In the genomic region with DNA sequence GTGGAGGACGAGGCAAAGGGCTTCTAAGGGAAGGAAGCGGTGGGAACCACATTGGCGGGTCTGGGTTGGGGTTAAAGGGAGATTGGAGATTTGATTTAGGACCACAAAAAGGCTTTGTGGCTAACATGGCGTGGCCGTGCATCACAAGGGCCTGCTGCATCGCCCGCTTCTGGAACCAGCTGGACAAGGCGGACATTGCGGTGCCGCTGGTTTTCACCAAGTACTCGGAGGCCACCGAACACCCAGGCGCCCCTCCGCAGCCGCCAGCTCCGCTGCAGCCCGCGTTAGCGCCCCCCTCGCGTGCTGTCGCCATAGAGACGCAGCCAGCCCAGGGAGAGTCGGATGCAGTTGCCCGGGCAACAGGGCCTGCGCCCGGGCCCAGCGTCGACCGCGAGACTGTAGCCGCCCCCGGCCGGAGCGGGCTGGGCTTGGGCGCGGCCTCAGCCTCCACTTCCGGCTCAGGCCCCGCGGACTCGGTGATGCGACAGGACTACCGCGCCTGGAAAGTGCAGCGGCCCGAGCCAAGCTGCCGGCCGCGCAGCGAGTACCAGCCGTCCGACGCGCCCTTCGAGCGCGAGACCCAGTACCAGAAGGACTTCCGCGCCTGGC, we compare ENCODE assay signal across 7 mouse cellular contexts. TPM values are rescaled to one million over a fixed set of nuclear protein-coding genes. Genes with fewer than 3 reads are reported as not detected.
DNase-seq lines count a peak whose midpoint lies in the region; ATAC-seq lines count a peak whose summit lies in the region.

No protein-coding gene starts in this region.

- WGBS in hindbrain, embryonic 11.5 days, result under 1% methylated on average over 59 of the region's 59 CpGs

- H3K9ac ChIP-seq in hindbrain, embryonic 11.5 days (ENCODE audit: low read depth, low read length), result peak overlapping the region; percentile 68

- H3K4me1 ChIP-seq in hindbrain, embryonic 11.5 days (replicated peaks; ENCODE audit: control insufficient read depth, insufficient read depth, low read length), result peaks cover 7% of the 10 kb centered on the region

- H3K27me3 ChIP-seq in hindbrain, embryonic 11.5 days (ENCODE audit: control insufficient read depth, insufficient read depth, low read length), result 0 out of 2 replicates have a peak, but pooled peaks cover 2% of the 10 kb centered on the region

- peak overlapping the region; percentile 97 for H3K4me2 ChIP-seq in hindbrain, embryonic 11.5 days (replicated peaks; ENCODE audit: low read depth, low read length)

- DNase-seq in T-cell, adult 2 months (ENCODE audit: low spot score), result peak; percentile 4
- peak; percentile 70 for DNase-seq in cerebellum, adult 8-10 months
- peak; percentile 66 to 87 for DNase-seq in frontal cortex, adult 2 months (ENCODE audit: extremely low spot score in 1 of 2, low spot score in 1 of 2)
- peak; percentile 94 for DNase-seq in hindbrain, embryonic 11.5 days (ENCODE audit: low spot score)
- peak; percentile 80 to 88 for DNase-seq in layer of hippocampus, postnatal 14 days (ENCODE audit: low spot score in 2 of 2)
- peak; percentile 74 for DNase-seq in lung, postnatal 10 days
- peak; percentile 84 for DNase-seq in right cerebral cortex, postnatal 14 days

- no peaks in the 10 kb centered on the region for H3K9me3 ChIP-seq in hindbrain, embryonic 11.5 days (ENCODE audit: control insufficient read depth, low read length)

- peak overlapping the region; percentile 86 for H3K27ac ChIP-seq in hindbrain, embryonic 11.5 days (ENCODE audit: low read depth, low read length)

- ATAC-seq in hindbrain, embryonic 11.5 days (ENCODE audit: low FRiP score), result peak; percentile 92

- no peaks in the 10 kb centered on the region for H3K36me3 ChIP-seq in hindbrain, embryonic 11.5 days (ENCODE audit: control insufficient read depth, insufficient read depth, low read length)

- peak overlapping the region; percentile 83 for H3K4me3 ChIP-seq in hindbrain, embryonic 11.5 days (ENCODE audit: low read depth, low read length)

RNA-seq across cellular contexts. Expression of a gene that starts 0.8 kb away (rescaled TPM):
- polyA plus RNA-seq in frontal cortex, adult 2 months (2012; rRNA removed), result 69.4 and 77.7 TPM in 2 replicates
- 49.6 and 51.8 TPM in 2 replicates for polyA plus RNA-seq in hindbrain, embryonic 11.5 days (2014; fragmentation: Nextera tagmentation; extraction: Ambion mirVana)
- total RNA-seq in layer of hippocampus, postnatal 14 days (2021), result 100 to 1,000 TPM; 125 to 131 TPM

RNA-seq across cellular contexts. Expression of a gene that starts 29.6 kb away (rescaled TPM):
- 0.04 TPM in 1 of 2 replicates, not detected in the other for polyA plus RNA-seq in frontal cortex, adult 2 months (2012; rRNA removed)
- 11.1 and 14.5 TPM in 2 replicates for polyA plus RNA-seq in hindbrain, embryonic 11.5 days (2014; fragmentation: Nextera tagmentation; extraction: Ambion mirVana)
- total RNA-seq in layer of hippocampus, postnatal 14 days (2021), result not detected

Comparison
In these comparisons a context has a peak if more than half of its experiments do, and no peak if none do; other contexts are left out.
1. Peak in every context shown above with its lines: DNase-seq, ATAC-seq, H3K4me3 ChIP-seq and H3K27ac ChIP-seq.
2. DNase-seq: peak in every context shown above with its lines; median percentile 94 in hindbrain, embryonic 11.5 days; 84 in layer of hippocampus, postnatal 14 days; 84 in right cerebral cortex, postnatal 14 days; 76 in frontal cortex, adult 2 months; 74 in lung, postnatal 10 days; 70 in cerebellum, adult 8-10 months; 4 in T-cell, adult 2 months.
3. RNA of a gene that starts 29.6 kb away (polyA plus RNA-seq): 11.1 to 14.5 TPM in hindbrain, embryonic 11.5 days; 0.04 TPM in frontal cortex, adult 2 months; every median in the first group is over 10 times any median in the second.